27 mouse cellular contexts compared by ENCODE assay signal in the genomic region with DNA sequence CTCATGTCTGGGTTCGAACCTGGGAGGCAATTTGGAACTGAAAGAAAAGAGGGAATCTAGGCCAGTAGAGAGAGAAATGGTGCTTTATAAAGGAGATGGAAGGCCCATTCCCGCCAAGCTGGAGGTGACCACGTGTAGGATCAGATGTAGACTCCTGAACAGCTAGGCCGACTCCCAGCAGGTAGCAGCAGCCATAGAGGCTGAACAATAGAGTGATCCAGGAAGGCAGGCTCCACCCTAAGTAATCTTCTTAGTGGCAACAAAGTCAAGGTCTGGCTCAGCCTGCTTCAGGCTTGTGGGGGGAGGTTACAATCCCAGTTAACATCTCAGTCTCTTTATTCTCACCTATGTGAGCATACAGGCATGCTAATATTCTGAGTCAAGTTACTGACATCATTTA.
"Had no signal": no experiment of that assay in that cellular context is flagged by ENCODE, and none has a peak within 500 bp of the region (broad histone marks: within the 10 kb centered on the region; RNA-seq: fewer than 3 reads in every experiment).

No protein-coding gene starts in this region.

- H3K9me3 ChIP-seq: limb, embryonic 10.5 days; limb, embryonic 12.5 days; limb, embryonic 13.5 days; limb, embryonic 15.5 days; liver, embryonic 12.5 days; liver, embryonic 13.5 days; liver, embryonic 15.5 days; lung, embryonic 15.5 days; megakaryocyte, embryonic 14.5 days; midbrain, embryonic 10.5 days; midbrain, embryonic 12.5 days; midbrain, embryonic 13.5 days; midbrain, embryonic 15.5 days had no signal

- H3K36me3 ChIP-seq: limb, embryonic 10.5 days; limb, embryonic 12.5 days; limb, embryonic 13.5 days; limb, embryonic 15.5 days; liver, embryonic 12.5 days; liver, embryonic 13.5 days; liver, embryonic 15.5 days; lung, embryonic 15.5 days; midbrain, embryonic 10.5 days; midbrain, embryonic 12.5 days; midbrain, embryonic 13.5 days; midbrain, embryonic 15.5 days had no signal

- H3K27ac ChIP-seq: limb, embryonic 10.5 days; limb, embryonic 12.5 days; limb, embryonic 13.5 days; limb, embryonic 15.5 days; liver, embryonic 12.5 days; liver, embryonic 13.5 days; liver, embryonic 14.5 days; liver, embryonic 15.5 days; lung, embryonic 15.5 days; macrophage; midbrain, embryonic 10.5 days; midbrain, embryonic 12.5 days; midbrain, embryonic 13.5 days; midbrain, embryonic 15.5 days had no signal

- H3K4me1 ChIP-seq: limb, embryonic 10.5 days; limb, embryonic 12.5 days; limb, embryonic 13.5 days; limb, embryonic 15.5 days; liver, embryonic 12.5 days; liver, embryonic 13.5 days; liver, embryonic 15.5 days; lung, embryonic 15.5 days; megakaryocyte, embryonic 14.5 days; midbrain, embryonic 10.5 days; midbrain, embryonic 12.5 days; midbrain, embryonic 15.5 days had no signal

- H3K4me3 ChIP-seq: limb, embryonic 10.5 days; limb, embryonic 12.5 days; limb, embryonic 13.5 days; limb, embryonic 15.5 days; liver, embryonic 12.5 days; liver, embryonic 13.5 days; liver, embryonic 15.5 days; lung, embryonic 15.5 days; megakaryocyte, embryonic 14.5 days; midbrain, embryonic 10.5 days; midbrain, embryonic 12.5 days; midbrain, embryonic 13.5 days; midbrain, embryonic 15.5 days; myocyte had no signal

- H3K9ac ChIP-seq: limb, embryonic 12.5 days; limb, embryonic 13.5 days; limb, embryonic 15.5 days; liver, embryonic 12.5 days; liver, embryonic 13.5 days; liver, embryonic 14.5 days; liver, embryonic 15.5 days; liver, postnatal 0 days; lung, embryonic 14.5 days; lung, embryonic 15.5 days; midbrain, embryonic 12.5 days; midbrain, embryonic 13.5 days; midbrain, embryonic 15.5 days had no signal

- DNase-seq: left cerebral cortex, postnatal 4 days; liver; liver, embryonic 13.5 days; liver, postnatal 0 days; lung, adult 18-20 months; lung, adult 2 months; lung, embryonic 14.5 days; lung, postnatal 10 days; lung, postnatal 14 days; lung, postnatal 36 days; lung, postnatal 4 days; midbrain, embryonic 14.5 days had no signal
